Mouse (Mus musculus) neural tube, embryonic 14.5 days (tissue): ENCODE results near the gene Shpk. TPM values are rescaled to one million over a fixed set of nuclear protein-coding genes. Genes with fewer than 3 reads are reported as not detected.

Experiments used
- ATAC-seq: fragments of 200-750 bp; cut with Nextera tagmentation; 2 replicates; pipeline ENCODE4 v1.8.0; 2017; ENCODE audit warnings: low read depth, mild to moderate bottlenecking, moderate TSS enrichment, moderate library complexity
- H3K27ac ChIP-seq: fragments of 300-500 bp; sonication (generic); 2 replicates; pipeline ENCODE4 v1.5.1; 2014; ENCODE audit warnings: low read depth, mild to moderate bottlenecking, control low read depth, low read length, moderate library complexity, mixed read lengths
- H3K27me3 ChIP-seq: fragments of 300-500 bp; sonication (generic); 2 replicates; pipeline ENCODE4 v1.6.1; 2014; ENCODE audit warnings: low read length; ENCODE audit not compliant: control insufficient read depth, insufficient read depth
- H3K36me3 ChIP-seq: fragments of 300-500 bp; sonication (generic); 2 replicates; pipeline ENCODE4 v1.6.1; 2014; ENCODE audit warnings: low read length, mixed read lengths; ENCODE audit not compliant: control insufficient read depth, insufficient read depth
- H3K4me1 ChIP-seq: fragments of 300-500 bp; sonication (generic); 2 replicates; pipeline ENCODE4 v1.6.1; 2014; ENCODE audit warnings: low read length; ENCODE audit not compliant: control insufficient read depth, insufficient read depth
- H3K4me2 ChIP-seq: fragments of 300-500 bp; sonication (generic); 2 replicates; pipeline ENCODE4 v1.6.1; 2014; ENCODE audit warnings: mild to moderate bottlenecking, low read depth, low read length, control low read depth
- H3K4me3 ChIP-seq: fragments of 300-500 bp; sonication (generic); 2 replicates; pipeline ENCODE4 v1.5.1; 2014; ENCODE audit warnings: low read depth, low read length, control low read depth, mixed read lengths
- H3K9ac ChIP-seq: fragments of 300-500 bp; sonication (generic); replicated peaks from 2 replicates; pipeline ENCODE4 v1.6.1; 2014; ENCODE audit warnings: low read depth, mild to moderate bottlenecking, control low read depth, low read length, mixed read lengths
- H3K9me3 ChIP-seq: fragments of 300-500 bp; sonication (generic); 2 replicates; pipeline ENCODE4 v1.6.1; 2016; ENCODE audit warnings: low read length; ENCODE audit not compliant: control insufficient read depth
- WGBS: fragments of 180-500 bp; shearing (Covaris S2); extraction: QIAGEN DNeasy Blood & Tissue Kit; methylation state at CpG from one replicate; pipeline ENCODE4 v1.1.7; 2014; 5-methylcytosine and 5-hydroxymethylcytosine counted together
- polyA plus RNA-seq: library from polyadenylated mRNA; unstranded; fragments of >200 nt; fragmentation: Nextera tagmentation; extraction: Ambion mirVana; gene quantifications from 2 replicates; pipeline ENCODE4 v1.2.1, GENCODE M21; 2014

The Shpk gene
- polyA plus RNA-seq, 1 experiment from 2014 or later = 1.6 TPM

DNA sequence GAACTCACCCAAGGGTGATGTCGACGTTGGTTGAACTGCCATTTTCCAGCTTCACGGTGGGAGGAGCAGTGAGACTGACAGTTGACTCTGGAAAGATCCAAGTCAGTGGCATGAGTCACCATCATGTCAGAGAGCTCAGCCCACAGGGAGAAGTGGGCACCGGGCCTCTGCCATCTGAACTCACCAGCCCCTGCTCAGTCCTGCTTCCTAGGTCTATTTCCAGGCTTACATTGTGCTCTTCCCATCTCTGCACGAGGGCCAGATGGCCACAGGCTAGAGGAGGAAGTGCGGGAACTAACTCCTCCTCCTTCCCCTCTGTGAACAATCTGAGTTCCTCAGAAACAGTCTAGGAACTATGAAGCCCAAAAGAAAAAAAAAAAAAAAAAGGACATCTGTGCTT, 6.2 kb upstream of the Shpk start:
- Histone ChIP-seq H3K4me3 (no peak overlapping the region), H3K27ac (no peak overlapping the region), H3K9ac (no peak overlapping the region), H3K4me2 (no peak overlapping the region), H3K9me3 (no peaks in the 10 kb centered on the region), H3K36me3 (peaks cover 33% of the 10 kb centered on the region), H3K27me3 (no peaks in the 10 kb centered on the region), H3K4me1 (peaks cover 3% of the 10 kb centered on the region; the same call in 1 of the 2 replicates)
- WGBS = 76% methylated on average over 6 of the region's 6 CpGs
- ATAC-seq = no peak

DNA sequence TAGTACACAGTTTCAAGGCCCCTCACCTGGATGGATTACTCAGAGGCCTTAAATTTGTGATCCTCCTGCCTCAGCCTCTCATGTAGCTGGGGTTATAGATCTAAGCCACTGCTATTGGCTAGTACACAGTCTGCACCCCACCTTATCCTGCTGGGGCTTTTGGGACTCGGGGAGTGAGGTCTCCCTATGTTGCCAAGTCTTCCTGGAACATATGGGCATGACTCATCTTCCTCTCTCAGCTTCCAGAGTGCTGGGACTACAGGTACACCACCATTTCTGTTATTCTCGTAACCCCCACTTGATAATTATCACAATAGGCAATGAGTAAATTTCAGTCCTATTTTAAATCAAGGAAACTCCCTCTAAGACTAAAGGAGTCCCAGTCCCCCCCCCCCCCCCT, 4.8 kb upstream of the Shpk start:
- no peak overlapping the region for H3K9ac ChIP-seq
- no peaks in the 10 kb centered on the region for H3K27me3 ChIP-seq
- H3K9me3 ChIP-seq = no peaks in the 10 kb centered on the region
- no peak overlapping the region for H3K4me2 ChIP-seq
- no peak for ATAC-seq
- WGBS = 86% methylated on average over 2 of the region's 2 CpGs
- H3K27ac ChIP-seq = no peak overlapping the region
- H3K4me1 ChIP-seq = peaks cover 5% of the 10 kb centered on the region; the same call in 1 of the 2 replicates
- H3K36me3 ChIP-seq = peaks cover 25% of the 10 kb centered on the region
- H3K4me3 ChIP-seq = no peak overlapping the region

GRCm38 (mm10) chr11:73198190-73198589, 1.1 kb upstream of the Shpk start:
- Histone ChIP-seq H3K9ac (peak overlapping the region; percentile 71), H3K36me3 (no peaks in the 10 kb centered on the region), H3K4me2 (peak overlapping the region; percentile 91), H3K9me3 (no peaks in the 10 kb centered on the region), H3K4me1 (peaks cover 8% of the 10 kb centered on the region; the same call in 1 of the 2 replicates), H3K27ac (no peak overlapping the region), H3K4me3 (peak overlapping the region; percentile 75), H3K27me3 (no peaks in the 10 kb centered on the region)
- 2% methylated on average over 1 of the region's 1 CpGs for WGBS
- ATAC-seq = no peak

GRCm38 (mm10) chr11:73198603-73199229, 544 bp upstream of the Shpk start, which contains the start of gene Ctns:
Gene Ctns, minus strand, starts transcription at chr11:73199042.
- H3K9ac ChIP-seq = peak within 1 kb of the TSS; percentile 71
- H3K4me1 ChIP-seq = peaks cover 8% of the 10 kb centered on the region; the same call in 1 of the 2 replicates
- WGBS = 1% methylated on average over 22 of the region's 22 CpGs
- no peaks in the 10 kb centered on the region for H3K9me3 ChIP-seq
- peak within 1 kb of the TSS; percentile 91 for H3K4me2 ChIP-seq
- H3K4me3 ChIP-seq = peak within 1 kb of the TSS; percentile 75
- H3K27ac ChIP-seq = peak within 1 kb of the TSS; percentile 45; the same call in 1 of the 2 replicates
- H3K27me3 ChIP-seq = no peaks in the 10 kb centered on the region
- no peaks in the 10 kb centered on the region for H3K36me3 ChIP-seq
- peak; percentile 96 for ATAC-seq

GRCm38 (mm10) chr11:73199879-73200278, 619 bp downstream of the Shpk start:
- Histone ChIP-seq H3K4me3 (peak overlapping the region; percentile 75), H3K9ac (peak overlapping the region; percentile 71), H3K9me3 (no peaks in the 10 kb centered on the region), H3K27ac (no peak overlapping the region), H3K36me3 (no peaks in the 10 kb centered on the region), H3K4me2 (peak overlapping the region; percentile 91), H3K27me3 (no peaks in the 10 kb centered on the region), H3K4me1 (peaks cover 8% of the 10 kb centered on the region; the same call in 1 of the 2 replicates)
- whole genome bisulfite sequencing = 5% methylated on average over 12 of the region's 12 CpGs
- ATAC-seq = no peak

DNA sequence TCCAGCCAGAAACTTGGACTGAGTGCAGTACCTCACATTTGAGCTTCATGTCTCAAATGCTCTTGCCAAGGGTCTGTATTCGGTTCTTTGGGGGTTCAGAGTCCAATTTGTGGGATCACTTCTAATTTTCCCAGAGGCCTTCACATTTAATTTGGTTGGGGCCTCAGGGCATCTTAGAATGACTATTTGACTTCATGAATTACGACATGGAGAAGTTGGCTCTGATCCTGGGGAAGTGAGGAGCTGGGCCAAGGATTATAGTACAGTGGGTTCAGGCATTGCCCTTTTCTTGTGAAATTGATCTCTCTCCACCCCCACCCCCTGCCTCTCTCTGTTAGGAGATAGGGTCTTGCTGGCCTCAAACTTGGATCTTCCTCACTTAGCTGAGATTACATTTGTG, 1.8 kb downstream of the Shpk start:
- no peaks in the 10 kb centered on the region for H3K36me3 ChIP-seq
- no peak for ATAC-seq
- no peak overlapping the region for H3K27ac ChIP-seq
- no peaks in the 10 kb centered on the region for H3K9me3 ChIP-seq
- no peaks in the 10 kb centered on the region for H3K27me3 ChIP-seq
- no peak overlapping the region for H3K4me3 ChIP-seq
- 78% methylated on average over 2 of the region's 2 CpGs for WGBS
- H3K9ac ChIP-seq = no peak overlapping the region
- no peak overlapping the region for H3K4me2 ChIP-seq
- H3K4me1 ChIP-seq = peaks cover 8% of the 10 kb centered on the region; the same call in 1 of the 2 replicates

- Histone ChIP-seq H3K4me3 (no peak overlapping the region), H3K4me2 (no peak overlapping the region), H3K9ac (no peak overlapping the region), H3K27me3 (no peaks in the 10 kb centered on the region), H3K27ac (no peak overlapping the region), H3K9me3 (no peaks in the 10 kb centered on the region), H3K36me3 (no peaks in the 10 kb centered on the region), H3K4me1 (peaks cover 8% of the 10 kb centered on the region; the same call in 1 of the 2 replicates)
- ATAC-seq = no peak
- WGBS = 31% methylated on average over 4 of the region's 4 CpGs
Observed at GRCm38 (mm10) chr11:73201597-73201996, 2.3 kb downstream of the Shpk start.

DNA sequence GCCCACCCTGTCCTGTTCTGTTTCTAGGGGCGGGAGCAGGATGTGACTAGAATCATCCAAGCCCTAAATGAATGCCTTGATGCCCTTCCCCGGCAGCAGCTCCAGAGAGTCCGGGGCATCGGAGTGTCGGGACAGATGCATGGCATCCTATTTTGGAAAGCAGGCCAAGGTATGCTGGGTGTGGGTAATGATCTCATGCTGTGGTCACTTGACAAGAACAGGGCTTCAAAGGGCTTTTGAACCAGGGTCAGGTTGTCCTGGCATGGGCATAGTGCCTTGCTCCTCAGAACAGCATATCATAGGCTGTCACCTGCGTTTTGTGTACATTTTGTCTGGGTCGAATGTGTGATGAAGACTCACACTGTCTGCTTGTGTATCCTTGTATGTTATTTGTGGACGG, 4.6 kb downstream of the Shpk start:
- Histone ChIP-seq H3K27ac (no peak overlapping the region), H3K9me3 (no peaks in the 10 kb centered on the region), H3K27me3 (no peaks in the 10 kb centered on the region), H3K4me3 (no peak overlapping the region), H3K4me2 (no peak overlapping the region), H3K36me3 (no peaks in the 10 kb centered on the region), H3K4me1 (peaks cover 3% of the 10 kb centered on the region; the same call in 1 of the 2 replicates), H3K9ac (no peak overlapping the region)
- ATAC-seq = no peak
- WGBS = 87% methylated on average over 8 of the region's 8 CpGs

- ATAC-seq = no peak
- Histone ChIP-seq H3K36me3 (no peaks in the 10 kb centered on the region), H3K9me3 (no peaks in the 10 kb centered on the region), H3K27ac (no peak overlapping the region), H3K4me2 (no peak overlapping the region), H3K27me3 (no peaks in the 10 kb centered on the region), H3K4me3 (no peak overlapping the region), H3K4me1 (no peaks in the 10 kb centered on the region), H3K9ac (no peak overlapping the region)
- 79% methylated on average over 7 of the region's 7 CpGs for WGBS
Observed at GRCm38 (mm10) chr11:73205194-73205593, 5.9 kb downstream of the Shpk start.
